Mouse (Mus musculus): ENCODE measurements around the gene Dmd.
"Not testable (repeated sequence)": the region's sequence is repeated elsewhere in the genome, so short reads cannot be mapped to it uniquely, and the experiment has no call there.

Gene Dmd

DNA sequence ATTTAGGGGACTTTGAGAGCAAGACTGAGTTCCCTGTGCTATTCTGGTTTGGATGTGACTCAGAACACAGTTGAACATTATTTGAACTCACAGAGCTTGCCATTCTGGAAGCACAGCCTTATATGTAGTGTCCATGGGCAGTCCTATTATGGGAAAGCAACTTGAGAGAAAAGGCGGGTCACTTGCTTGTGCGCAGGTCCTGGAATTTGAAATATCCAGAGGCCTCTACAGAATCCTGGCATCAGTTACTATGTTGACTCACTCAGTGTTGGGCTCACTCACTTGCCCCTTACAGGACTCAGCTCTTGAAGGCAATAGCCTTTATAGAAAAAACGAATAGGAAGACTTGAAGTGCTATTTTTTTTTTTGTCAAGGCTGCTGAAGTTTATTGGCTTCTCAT lies at the start of gene Dmd:
Dmd (plus strand) TSS at position 241 of the 400 bp plus-strand sequence.
- DNase-seq (ENCODE audit: low spot score in 2 of 2): no peak

DNA sequence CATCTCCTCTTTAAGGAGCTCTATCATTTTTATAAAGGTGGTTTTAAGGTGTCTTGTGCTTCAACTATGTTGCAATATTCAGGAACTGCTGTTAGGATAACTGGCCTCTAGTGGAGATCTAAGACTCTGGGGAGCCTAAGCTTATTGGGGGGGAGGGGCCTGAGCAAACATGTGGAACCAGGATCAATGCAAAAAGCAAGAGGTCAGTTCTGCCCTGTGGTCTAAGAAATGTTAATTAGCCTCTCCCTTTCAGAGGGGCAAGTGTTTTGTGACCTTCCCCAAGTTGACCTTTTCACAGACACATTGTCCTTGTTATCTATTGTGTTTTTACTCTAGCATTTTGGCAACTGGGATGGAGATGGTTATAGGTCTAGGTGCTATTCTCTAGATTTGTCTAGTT lies 47.2 kb upstream of the Dmd start:
- DNase-seq (ENCODE audit: low spot score in 2 of 2): no peak

DNA sequence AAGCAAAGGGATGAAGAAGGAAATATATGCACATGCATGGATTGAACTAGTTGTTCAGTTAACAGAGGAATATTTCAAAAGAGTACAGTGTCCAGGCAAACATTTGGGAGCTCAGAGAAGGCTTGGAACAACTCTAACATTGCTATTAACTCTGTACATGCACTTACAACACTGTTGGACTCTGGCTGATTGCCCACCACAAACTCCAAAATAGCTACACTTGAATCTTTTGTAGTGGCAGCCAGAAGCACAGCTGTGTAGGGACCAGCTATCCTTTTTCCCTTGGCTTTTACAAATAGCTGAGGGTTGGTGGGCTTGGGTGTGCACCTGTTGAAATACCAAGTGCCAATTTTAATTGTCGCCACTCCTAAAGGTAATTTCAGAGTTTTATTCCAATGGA lies 39.0 kb downstream of the Dmd start:
- DNase-seq (ENCODE audit: low spot score in 2 of 2): no peak

DNA sequence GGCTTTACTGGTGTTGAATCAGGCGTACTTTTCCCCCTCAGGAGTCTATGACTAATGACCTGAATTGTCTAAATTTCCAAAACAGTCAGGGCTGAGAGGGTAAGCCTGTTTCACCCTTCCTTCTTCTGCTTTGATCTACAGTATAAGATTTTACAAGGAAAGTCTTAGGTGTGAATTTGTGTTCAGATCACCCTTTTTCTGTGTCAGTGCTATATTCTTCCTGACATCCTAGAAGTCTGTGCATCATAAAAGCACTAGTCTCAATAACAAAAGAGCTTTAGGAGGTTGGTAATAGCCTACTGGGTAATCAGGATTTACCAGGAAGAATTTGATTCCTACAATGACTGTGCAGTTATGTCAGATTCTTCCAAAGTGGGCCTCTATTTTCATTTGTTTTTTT lies 101.5 kb downstream of the Dmd start:
- no peak for DNase-seq (ENCODE audit: low spot score in 2 of 2)

DNA sequence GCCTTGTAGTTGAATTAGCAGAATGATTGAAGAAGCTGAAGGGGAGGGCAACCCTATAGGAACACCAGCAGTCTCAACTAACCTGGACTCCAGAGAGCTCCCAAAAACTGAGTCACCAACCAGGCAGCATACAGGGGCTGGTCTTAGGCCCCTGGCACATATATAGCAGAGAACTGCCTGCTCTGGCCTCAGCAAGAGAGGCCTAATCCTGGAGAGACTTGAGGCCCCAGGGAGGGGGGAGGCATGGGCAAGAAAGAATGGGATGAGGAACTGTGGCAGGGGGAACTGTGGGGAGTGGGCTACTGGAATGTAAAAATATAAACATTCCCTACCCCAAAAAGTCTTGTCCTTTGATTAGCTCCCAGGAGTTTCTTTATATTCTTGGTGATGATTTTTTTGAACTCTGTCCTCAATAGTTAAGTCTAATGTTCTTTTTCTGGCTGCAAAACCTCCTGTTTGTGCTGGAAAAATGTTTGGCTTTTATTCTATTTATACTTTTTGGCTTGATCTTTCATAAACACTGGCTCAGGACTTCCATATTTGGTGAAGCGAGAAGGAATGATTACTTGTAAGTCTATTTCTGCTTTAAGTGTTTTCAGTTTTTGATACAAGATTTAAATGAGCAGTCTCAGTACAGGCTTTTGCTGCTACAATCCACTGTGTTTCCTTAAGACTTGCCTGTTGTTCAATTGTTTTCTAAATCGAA lies 167.7 kb downstream of the Dmd start:
- no peak for DNase-seq (ENCODE audit: low spot score in 2 of 2)

DNA sequence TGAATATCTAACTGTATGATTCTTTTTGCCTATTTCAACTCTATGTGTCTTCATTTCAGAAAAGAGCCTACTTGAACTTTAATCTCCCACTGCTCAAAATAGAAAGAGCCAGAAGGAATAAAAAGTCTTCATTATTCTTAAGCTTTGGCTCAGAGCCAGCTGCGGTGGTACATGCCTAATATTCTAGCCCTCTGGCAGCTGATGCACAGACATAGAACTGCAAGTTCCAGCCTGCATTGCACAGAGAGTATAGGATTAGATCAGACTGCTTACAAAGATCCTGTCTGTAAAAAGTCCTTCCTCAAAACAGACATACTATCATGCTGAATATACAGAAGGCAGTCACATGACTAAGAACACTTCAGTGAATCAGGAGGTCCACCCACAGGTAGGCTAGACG lies 168.5 kb downstream of the Dmd start:
- no peak for DNase-seq (ENCODE audit: low spot score in 2 of 2)

DNA sequence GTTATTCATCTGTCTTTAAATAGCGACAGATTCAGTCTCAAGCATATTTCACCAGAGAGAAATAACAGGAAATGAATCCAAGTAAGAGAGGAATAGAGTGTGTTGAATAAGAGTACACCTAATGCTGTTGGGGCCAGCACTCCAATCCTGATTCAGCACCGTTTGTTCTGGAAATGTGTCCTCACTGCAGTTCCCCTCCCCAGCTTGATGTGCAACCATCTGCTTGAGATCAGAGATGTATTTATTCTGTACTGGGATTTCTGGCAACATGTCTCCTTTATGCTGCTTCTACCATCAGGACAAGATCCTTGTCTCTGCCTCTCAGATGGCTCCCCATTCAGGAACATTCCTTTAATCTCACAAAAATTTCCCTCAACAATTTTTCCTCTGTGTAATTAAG lies 271.9 kb downstream of the Dmd start:
- DNase-seq (ENCODE audit: low spot score in 2 of 2): no peak

DNA sequence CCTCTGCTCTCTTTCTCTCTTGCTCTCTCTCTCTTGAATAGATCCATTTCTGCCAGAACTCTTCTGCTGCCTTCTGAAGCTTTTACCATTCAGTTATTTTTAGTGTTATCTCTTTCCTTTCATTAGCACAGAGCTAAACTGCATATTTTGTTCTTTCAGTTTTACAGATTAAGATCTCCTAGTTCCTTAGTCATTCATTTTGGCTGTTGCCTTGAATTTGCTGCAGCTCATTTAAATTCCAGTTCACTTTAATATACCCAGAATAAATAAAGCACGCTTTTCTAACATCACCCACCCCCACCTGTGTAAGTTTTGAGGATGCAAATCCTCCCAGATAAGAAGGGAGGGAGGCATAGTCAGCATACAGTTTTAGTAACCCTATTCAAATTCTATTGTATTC lies 272.4 kb downstream of the Dmd start:
- no peak for DNase-seq (ENCODE audit: low spot score in 2 of 2)

DNA sequence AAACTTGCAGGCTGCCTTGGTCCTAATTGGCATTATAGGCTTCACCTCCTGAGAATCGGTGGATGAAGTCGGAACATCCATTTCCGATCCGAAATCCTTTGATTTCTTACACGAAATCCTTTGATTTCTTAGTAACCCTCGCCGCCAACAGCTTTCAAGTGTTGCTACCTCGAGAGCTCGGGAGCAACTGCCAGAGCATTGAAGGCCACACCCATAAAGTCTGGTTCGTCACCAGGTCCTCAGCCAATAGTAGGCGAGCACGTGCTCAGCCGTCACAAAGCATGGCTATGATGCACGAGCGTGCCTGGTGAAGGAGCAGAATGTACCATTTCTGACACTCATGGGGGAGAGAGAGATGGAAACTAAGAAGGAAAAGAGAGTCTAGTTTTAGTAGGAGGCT lies 538.9 kb downstream of the Dmd start, which contains the start of gene Tsga8:
Tsga8 (minus strand) TSS at position 327 of the 400 bp plus-strand sequence.
- no peak for DNase-seq (ENCODE audit: low spot score in 2 of 2)

DNA sequence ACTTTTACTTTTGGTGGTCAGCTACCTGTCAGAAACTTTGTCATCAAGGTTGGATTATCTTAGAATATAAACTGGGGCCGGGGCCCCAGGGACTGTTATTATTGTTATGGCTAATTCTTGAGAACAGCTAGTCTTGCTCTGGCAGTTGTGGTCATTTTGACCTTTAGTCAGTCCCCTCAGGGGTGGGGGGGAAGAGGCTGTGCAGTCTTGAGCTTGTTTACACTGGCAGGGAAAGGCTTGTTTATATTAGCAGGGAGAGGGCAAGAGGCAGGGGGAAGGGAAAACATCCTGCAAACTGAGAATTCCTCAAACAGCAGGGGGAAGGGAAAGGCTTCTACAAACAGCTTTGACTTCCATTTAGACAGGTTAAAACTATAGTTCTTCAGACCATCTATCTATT lies 726.3 kb downstream of the Dmd start:
- no peak for DNase-seq (ENCODE audit: low spot score in 2 of 2)

DNA sequence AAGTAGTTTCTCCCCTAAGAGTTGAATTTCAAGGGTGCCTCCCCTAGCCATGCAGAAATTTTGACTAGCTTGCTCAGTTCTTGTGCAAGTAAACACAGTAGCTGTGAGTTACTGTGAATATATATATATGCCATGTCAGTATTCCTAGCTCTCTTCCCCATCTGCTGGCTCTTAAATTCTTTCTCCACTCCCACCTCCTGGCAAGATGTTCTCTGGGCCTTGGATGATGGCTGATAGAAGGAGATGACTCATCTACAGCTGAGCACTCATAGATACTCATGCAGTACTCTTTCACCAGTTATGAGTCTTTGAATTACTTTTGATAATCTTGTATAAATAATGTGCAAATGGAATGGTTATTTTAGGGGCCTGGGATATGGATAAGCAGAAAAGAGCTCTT lies 737.9 kb downstream of the Dmd start:
- no peak for DNase-seq (ENCODE audit: low spot score in 2 of 2)

DNA sequence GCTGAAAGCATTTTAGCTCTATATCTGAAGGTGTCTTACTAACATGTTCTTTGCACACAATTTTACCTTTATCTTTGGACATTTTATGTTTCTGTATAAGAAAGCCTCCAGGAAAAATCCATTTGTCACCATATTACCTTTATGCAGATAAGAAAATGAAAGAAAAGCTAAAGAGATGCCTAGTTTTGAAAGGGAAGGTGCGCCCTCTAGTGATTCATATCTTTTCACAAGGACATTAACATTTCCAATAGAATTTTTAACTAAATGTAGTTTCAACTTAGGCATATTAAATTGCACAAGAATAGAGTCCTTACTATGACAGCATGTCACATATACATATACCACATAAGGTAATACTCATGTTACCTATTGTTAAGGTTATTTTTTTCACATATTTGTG lies 791.9 kb downstream of the Dmd start:
- no peak for DNase-seq (ENCODE audit: low spot score in 2 of 2)

DNA sequence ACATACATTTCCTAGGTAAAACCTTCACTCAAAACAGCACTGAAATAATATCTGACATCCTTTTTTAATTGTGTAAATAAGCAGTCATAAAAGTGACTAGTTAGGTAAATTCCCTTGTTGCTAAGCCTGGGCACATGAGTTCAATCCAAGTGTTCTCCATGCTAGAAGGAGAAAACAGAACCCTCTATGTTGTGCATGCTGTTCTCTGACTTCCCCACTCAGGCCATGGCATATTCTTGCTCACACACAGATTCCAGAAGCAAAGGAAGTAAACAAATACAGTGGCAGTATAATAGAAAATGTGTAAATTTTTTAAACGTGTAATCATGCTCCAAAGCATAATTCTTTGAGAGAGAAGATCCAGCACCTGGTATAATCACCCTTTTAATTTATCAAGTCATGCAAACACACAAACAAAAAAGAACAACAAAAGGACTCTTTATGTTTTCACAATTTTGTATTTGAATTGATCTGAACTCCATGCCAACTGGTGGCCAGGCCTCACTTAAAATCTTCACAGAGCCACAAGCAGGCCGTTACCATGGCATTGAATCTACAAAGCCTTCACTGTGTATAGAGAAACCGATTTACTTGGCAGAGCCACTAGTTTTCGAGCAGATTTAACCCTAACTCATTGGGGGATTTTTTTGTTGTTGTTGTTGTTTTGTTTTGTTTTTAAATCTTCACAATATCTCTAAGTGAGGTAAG lies 797.8 kb downstream of the Dmd start:
- DNase-seq (ENCODE audit: low spot score in 2 of 2): no peak

DNA sequence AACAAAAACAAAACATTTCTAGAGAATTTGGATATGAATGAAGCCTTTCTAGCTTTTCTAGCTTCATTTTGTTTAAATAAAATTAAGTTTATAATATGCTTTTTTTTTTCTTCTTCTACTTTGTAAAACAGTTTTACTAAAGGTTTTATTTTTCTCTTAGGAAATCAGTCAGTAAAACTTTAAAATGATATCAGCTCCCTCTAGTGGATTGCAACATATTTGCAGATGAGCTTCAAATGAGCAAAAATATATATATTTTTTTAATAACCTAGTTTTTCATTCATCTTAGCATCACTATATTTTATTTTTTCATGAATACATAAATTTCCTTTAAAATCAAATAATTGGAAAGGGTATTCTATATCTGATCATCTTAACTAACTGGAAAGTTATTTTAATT lies 838.7 kb downstream of the Dmd start:
- no peak for DNase-seq (ENCODE audit: low spot score in 2 of 2)

DNA sequence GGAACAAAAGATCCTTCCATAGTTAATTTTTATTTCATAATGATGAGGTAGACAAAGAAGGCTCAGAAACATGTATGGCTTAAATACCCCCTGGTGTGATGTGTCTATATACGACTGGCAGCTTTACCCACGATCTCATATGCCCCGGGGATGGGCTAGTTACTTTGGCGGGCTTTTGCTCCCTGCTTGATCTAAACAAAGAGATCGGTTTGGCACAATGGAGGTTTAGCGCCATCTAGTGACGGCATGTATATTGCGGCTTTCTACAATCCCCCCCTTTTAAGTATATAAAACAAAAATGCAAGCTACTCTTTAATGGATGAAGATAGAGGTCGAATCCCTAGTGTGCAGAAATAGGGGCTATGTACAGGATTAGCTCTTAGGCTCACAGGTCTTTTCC lies 918.8 kb downstream of the Dmd start:
- not testable (repeated sequence) for DNase-seq (ENCODE audit: low spot score in 2 of 2)

DNA sequence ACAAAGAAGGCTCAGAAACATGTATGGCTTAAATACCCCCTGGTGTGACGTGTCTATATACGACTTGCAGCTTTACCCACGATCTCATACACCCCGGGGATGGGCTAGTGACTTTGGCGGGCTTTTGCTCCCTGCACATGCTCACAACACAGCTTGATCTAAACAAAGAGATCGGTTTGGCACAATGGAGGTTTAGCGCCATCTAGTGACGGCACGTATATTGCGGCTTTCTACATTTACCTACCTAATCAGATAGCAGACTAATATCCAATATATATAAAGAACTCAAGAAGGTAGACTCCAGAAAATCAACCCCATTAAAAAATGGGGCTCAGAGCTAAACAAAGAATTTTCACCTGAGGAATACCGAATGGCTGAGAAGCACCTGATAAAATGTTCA lies 926.7 kb downstream of the Dmd start:
- peak in 1 of 2 experiments; percentile 59 for DNase-seq (ENCODE audit: low spot score in 2 of 2)

DNA sequence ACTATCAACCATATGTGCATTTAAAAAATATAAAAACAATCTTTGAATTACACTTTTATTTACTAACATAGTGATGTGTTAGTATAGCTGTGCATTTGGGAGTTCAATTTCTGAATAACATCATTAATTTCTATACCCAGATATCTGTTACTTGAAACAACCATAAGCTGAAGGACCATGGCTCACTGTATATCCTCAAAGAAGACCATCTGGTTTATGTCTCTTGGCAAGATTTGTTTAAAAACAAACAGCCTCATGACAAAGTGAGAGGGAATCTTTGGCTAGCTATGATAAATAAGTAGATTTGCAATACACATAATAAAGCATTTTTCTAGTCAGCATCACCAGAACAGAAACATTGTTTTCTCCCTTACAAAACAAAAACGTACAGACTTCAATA lies 1027.2 kb downstream of the Dmd start:
- no peak for DNase-seq (ENCODE audit: low spot score in 2 of 2)

DNA sequence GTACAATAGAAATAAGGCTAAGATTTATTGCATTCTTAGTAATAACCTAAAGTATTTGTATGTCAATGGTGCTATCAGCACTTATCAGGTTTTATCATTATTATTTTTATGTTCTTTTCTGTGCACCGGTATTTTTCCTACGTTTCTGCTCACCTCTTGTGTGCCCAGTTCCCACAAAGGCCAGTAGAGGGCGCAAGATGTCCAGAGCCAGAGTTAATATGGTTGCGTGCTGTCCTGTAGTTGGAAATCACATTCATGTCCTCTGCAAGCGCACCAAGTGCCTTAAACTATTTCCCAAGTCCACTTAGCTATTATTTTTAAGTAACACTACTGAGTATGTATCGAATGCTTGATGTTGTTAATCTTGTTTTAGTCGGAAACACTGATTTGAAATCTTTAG lies 1052.6 kb downstream of the Dmd start:
- no peak for DNase-seq (ENCODE audit: low spot score in 2 of 2)

DNA sequence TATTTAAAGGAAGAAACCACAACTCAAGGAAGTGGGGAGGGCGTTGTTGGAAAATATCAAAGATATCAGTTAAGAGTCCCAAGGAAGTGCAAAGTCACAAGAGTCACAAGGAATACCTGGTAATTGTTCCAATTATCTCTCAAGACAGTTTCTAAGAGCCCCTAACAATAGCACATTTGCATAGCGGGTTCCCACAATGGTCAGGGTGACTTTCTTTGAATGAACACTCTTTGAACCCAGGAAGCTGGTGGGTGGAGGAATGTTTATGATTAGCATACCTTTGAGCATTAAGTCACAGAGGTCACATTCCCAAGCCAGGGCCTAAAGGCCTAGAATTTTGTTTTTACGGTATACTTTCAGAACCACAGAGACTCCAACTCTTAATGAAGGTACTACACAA lies 1113.8 kb downstream of the Dmd start:
- not testable (repeated sequence) for DNase-seq (ENCODE audit: low spot score in 2 of 2)

DNA sequence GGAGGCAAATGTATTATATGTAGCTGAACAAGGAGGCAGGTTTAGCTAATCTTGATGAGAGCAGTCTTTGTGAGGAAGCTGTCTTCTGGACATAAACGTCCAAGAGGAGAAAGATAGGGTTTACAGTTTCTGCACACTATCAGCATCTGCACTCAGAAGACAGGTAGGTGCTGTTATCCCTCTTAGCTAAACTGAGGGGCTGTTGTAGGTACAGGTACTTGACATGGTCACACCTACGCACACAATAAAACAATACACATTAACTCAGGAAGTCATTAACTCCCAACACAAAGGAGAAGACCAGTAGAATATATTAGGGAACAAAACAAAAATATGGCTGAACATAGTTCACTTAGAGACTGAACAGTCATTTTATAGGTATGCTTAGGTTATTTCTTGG lies 1217.2 kb downstream of the Dmd start:
- DNase-seq (ENCODE audit: low spot score in 2 of 2): no peak

DNA sequence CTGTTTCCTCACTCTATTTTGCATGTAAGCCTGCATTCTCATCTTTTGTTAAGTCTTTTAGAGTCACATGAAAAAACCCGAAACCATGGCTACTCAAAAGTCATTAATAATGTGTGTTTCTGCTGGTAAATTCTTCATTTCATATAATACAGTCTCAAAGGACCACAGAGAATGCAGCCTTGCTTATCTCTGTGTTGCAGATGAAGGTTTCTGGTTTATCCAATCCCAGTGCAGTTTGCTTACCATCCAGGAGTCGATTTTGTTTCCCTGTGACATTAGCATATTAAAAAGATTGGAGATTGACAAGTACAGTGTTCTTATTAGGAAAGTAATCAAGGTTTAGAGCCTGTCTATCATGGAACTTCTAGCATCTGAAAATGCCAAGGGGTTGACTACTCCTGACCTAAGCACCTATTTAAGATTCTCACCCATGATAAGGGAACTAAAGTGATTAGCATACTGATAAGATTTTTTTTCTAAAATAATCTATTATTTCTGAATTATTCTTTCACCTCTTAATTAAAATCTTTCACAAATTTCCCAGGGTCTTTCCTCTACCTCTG lies 1292.7 kb downstream of the Dmd start:
- no peak for DNase-seq (ENCODE audit: low spot score in 2 of 2)

DNA sequence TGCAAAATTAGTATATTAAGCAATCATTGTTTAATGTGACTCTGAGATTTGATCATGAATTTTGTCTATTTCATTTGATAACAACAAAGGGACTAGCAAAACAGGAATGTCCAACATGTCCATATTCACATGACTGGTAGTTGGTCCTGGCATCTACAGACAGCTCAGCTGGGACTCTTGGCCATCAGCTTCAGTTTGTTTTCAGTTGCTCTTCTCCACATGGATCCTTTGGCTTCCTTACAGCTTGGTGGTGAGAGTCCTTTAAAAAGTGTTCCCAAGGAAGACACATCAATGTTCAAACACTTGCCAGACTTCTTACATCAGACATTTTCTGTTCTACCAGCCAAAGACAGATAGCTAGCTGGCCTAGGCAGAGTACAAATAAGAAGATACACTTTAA lies 1381.9 kb downstream of the Dmd start:
- no peak for DNase-seq (ENCODE audit: low spot score in 2 of 2)

DNA sequence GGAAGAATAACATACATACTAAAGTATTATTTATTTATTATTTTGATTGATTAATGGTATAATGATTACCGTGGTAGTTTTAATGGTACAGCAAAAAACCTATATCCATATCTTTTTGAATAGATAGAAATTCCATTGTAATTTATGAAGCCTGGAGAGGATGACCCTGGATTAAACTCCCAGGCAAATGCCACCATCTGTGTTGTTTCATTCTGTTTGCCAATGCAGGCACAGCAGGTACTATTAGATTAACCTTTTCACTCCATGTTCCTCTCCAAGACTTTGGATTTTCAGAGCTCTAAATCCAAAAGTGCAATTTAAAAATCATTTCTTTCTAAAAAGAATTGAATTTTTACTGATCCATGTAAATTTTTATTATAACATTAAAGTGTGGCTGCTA lies 1383.5 kb downstream of the Dmd start:
- DNase-seq (ENCODE audit: low spot score in 2 of 2): no peak
